Mouse (Mus musculus): ENCODE data around the gene Chrdl2. TPM values are rescaled to one million over a fixed set of nuclear protein-coding genes. Genes with fewer than 3 reads are reported as not detected.

The Chrdl2 gene
- polyA plus RNA-seq, 1 experiment: not detected

DNA sequence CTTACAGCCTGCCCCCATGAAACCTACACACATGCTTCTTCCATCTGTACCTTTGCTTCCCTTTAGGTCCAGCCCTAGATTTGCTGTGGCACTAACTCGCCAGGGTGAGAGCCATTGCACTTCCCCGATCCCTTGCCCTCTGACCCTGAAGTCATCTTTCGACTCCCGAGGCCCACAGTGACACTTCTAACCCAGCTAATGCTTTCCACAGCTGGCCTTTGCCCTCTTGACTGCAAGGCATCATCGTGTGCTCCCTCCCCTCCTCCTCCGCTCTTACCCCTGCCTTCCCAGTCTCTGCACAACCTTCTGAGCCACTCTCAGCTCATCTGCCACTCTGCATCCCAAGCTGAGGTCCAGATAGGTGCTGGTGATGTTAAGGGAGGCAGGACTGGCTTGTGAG lies 6.5 kb downstream of the Chrdl2 start:
- TF ChIP-seq CTCF (IDR thresholded peaks at IDR 0.05; ENCODE audit: control insufficient read depth, insufficient read depth, low read length) (no peak), POLR2A (IDR thresholded peaks at IDR 0.05; ENCODE audit: borderline replicate concordance, control insufficient read depth, low read depth, low read length) (no peak)
- no peaks in the 10 kb centered on the region; the same call in 1 of the 2 replicates for H3K4me1 ChIP-seq (ENCODE audit: control insufficient read depth, insufficient read depth, low read length)
- no peak overlapping the region for H3K27ac ChIP-seq (ENCODE audit: control insufficient read depth, insufficient read depth, low read depth, low read length, poor library complexity)
- H3K4me3 ChIP-seq (replicated peaks; ENCODE audit: control insufficient read depth, low read depth, low read length): no peak overlapping the region
- WGBS: 67% methylated on average over 6 of the region's 6 CpGs

DNA sequence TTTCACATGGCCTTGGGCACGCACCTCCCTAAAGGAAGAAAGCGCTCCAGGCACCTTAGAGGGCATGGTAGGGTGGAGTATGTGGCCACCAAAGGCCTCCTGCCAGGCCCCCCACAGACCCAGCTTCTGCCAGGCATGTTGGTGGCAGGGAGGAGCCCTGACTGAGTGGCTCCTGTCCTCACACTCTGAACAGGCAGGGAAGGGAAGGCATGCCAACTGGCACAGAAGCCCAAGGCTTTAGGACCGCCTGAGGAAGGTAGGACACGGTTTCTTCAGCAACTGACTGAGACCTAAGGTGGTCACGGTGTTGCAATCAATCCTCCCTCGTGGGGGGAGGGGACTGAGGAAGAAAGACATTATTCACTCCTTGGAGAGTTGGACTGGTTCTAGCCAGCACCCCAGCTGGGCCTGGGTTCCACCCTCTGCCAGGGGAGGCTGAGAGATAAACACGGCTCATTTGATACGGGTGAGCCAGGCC lies 8.2 kb downstream of the Chrdl2 start:
- Histone ChIP-seq H3K4me1 (ENCODE audit: control insufficient read depth, insufficient read depth, low read length) (no peaks in the 10 kb centered on the region; the same call in 1 of the 2 replicates), H3K27ac (ENCODE audit: control insufficient read depth, insufficient read depth, low read depth, low read length, poor library complexity) (no peak overlapping the region), H3K4me3 (replicated peaks; ENCODE audit: control insufficient read depth, low read depth, low read length) (no peak overlapping the region)
- 46% methylated on average over 8 of the region's 8 CpGs for WGBS
- TF ChIP-seq POLR2A (IDR thresholded peaks at IDR 0.05; ENCODE audit: borderline replicate concordance, control insufficient read depth, low read depth, low read length) (no peak), CTCF (IDR thresholded peaks at IDR 0.05; ENCODE audit: control insufficient read depth, insufficient read depth, low read length) (no peak)

GRCm38 (mm10) chr7:100017056-100017455 lies 11.1 kb downstream of the Chrdl2 start:
- WGBS: 83% methylated on average over 8 of the region's 8 CpGs
- no peaks in the 10 kb centered on the region; the same call in 1 of the 2 replicates for H3K4me1 ChIP-seq (ENCODE audit: control insufficient read depth, insufficient read depth, low read length)
- H3K27ac ChIP-seq (ENCODE audit: control insufficient read depth, insufficient read depth, low read depth, low read length, poor library complexity): no peak overlapping the region
- H3K4me3 ChIP-seq (replicated peaks; ENCODE audit: control insufficient read depth, low read depth, low read length): no peak overlapping the region
- no peak for TF ChIP-seq POLR2A (IDR thresholded peaks at IDR 0.05; ENCODE audit: borderline replicate concordance, control insufficient read depth, low read depth, low read length)
- TF ChIP-seq CTCF (IDR thresholded peaks at IDR 0.05; ENCODE audit: control insufficient read depth, insufficient read depth, low read length): no peak

- no peak overlapping the region for H3K27ac ChIP-seq (ENCODE audit: control insufficient read depth, insufficient read depth, low read depth, low read length, poor library complexity)
- H3K4me1 ChIP-seq (ENCODE audit: control insufficient read depth, insufficient read depth, low read length): no peaks in the 10 kb centered on the region
- TF ChIP-seq POLR2A (IDR thresholded peaks at IDR 0.05; ENCODE audit: borderline replicate concordance, control insufficient read depth, low read depth, low read length): no peak
- TF ChIP-seq CTCF (IDR thresholded peaks at IDR 0.05; ENCODE audit: control insufficient read depth, insufficient read depth, low read length): no peak
- WGBS: 72% methylated on average over 5 of the region's 5 CpGs
- no peak overlapping the region for H3K4me3 ChIP-seq (replicated peaks; ENCODE audit: control insufficient read depth, low read depth, low read length)
Measured at GRCm38 (mm10) chr7:100027353-100027752, 21.4 kb downstream of the Chrdl2 start.

DNA sequence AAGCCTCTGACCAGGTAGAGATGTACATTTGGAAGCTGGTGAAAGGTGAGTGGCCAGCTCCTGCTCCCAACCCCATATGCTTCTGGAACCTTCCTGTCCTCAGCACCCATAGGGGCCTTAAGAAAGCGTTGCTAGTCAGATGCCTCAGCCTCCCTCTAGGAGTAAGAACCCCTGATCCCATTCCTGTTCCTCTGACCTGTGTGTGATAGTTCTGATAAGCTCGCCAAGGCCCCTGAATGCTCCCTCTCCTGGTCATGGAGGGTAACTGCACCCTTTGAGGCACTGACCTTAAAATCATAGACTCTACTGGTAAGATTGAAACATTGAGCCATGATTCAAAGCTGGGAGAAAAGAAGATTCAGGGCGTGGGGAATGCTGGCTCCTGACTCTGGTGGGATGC lies 23.3 kb downstream of the Chrdl2 start:
- WGBS: 43% methylated on average over 3 of the region's 3 CpGs
- Histone ChIP-seq H3K4me1 (ENCODE audit: control insufficient read depth, insufficient read depth, low read length) (no peaks in the 10 kb centered on the region), H3K4me3 (replicated peaks; ENCODE audit: control insufficient read depth, low read depth, low read length) (no peak overlapping the region), H3K27ac (ENCODE audit: control insufficient read depth, insufficient read depth, low read depth, low read length, poor library complexity) (no peak overlapping the region)
- TF ChIP-seq POLR2A (IDR thresholded peaks at IDR 0.05; ENCODE audit: borderline replicate concordance, control insufficient read depth, low read depth, low read length) (no peak), CTCF (IDR thresholded peaks at IDR 0.05; ENCODE audit: control insufficient read depth, insufficient read depth, low read length) (peak; percentile 72)

- no peak for TF ChIP-seq POLR2A (IDR thresholded peaks at IDR 0.05; ENCODE audit: borderline replicate concordance, control insufficient read depth, low read depth, low read length)
- no peak for TF ChIP-seq CTCF (IDR thresholded peaks at IDR 0.05; ENCODE audit: control insufficient read depth, insufficient read depth, low read length)
- WGBS: 79% methylated on average over 8 of the region's 8 CpGs
- H3K27ac ChIP-seq (ENCODE audit: control insufficient read depth, insufficient read depth, low read depth, low read length, poor library complexity): no peak overlapping the region
Measured at GRCm38 (mm10) chr7:100030996-100031749, 25.2 kb downstream of the Chrdl2 start.

DNA sequence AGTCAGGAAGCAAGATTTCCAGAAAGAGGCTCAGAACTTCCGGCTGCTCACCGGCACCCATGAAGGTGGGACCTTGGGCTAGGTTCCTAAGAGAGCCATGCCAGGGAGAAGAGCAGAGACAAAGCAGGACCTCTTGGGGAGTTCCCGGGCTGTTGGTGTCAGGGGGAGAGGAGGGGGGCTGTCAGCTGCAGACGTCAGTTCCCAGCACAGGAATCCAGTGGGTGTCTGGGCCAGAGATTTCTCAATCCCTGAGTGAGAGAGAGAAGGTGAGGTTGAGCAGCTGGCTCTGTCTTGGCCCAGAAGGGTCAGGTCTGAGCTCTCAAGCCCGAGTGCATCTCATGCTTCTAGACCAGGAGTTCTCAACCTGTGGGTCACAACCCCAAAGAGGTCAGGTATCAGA lies 27.7 kb downstream of the Chrdl2 start:
- no peak for TF ChIP-seq CTCF (IDR thresholded peaks at IDR 0.05; ENCODE audit: control insufficient read depth, insufficient read depth, low read length)
- no peak for TF ChIP-seq POLR2A (IDR thresholded peaks at IDR 0.05; ENCODE audit: borderline replicate concordance, control insufficient read depth, low read depth, low read length)
- Histone ChIP-seq H3K27ac (ENCODE audit: control insufficient read depth, insufficient read depth, low read depth, low read length, poor library complexity) (no peak overlapping the region), H3K4me1 (ENCODE audit: control insufficient read depth, insufficient read depth, low read length) (no peaks in the 10 kb centered on the region), H3K4me3 (replicated peaks; ENCODE audit: control insufficient read depth, low read depth, low read length) (no peak overlapping the region)
- whole genome bisulfite sequencing: 42% methylated on average over 5 of the region's 5 CpGs

More at GRCm38 (mm10) chr7:100030996-100031749, 25.2 kb downstream of the Chrdl2 start:
- no peaks in the 10 kb centered on the region for H3K4me1 ChIP-seq (ENCODE audit: control insufficient read depth, insufficient read depth, low read length)
- H3K4me3 ChIP-seq (replicated peaks; ENCODE audit: control insufficient read depth, low read depth, low read length): no peak overlapping the region

- Histone ChIP-seq H3K4me1 (ENCODE audit: control insufficient read depth, insufficient read depth, low read length) (no peaks in the 10 kb centered on the region), H3K27ac (ENCODE audit: control insufficient read depth, insufficient read depth, low read depth, low read length, poor library complexity) (no peak overlapping the region), H3K4me3 (replicated peaks; ENCODE audit: control insufficient read depth, low read depth, low read length) (no peak overlapping the region)
- WGBS: 47% methylated on average over 11 of the region's 11 CpGs
- no peak for TF ChIP-seq POLR2A (IDR thresholded peaks at IDR 0.05; ENCODE audit: borderline replicate concordance, control insufficient read depth, low read depth, low read length)
- TF ChIP-seq CTCF (IDR thresholded peaks at IDR 0.05; ENCODE audit: control insufficient read depth, insufficient read depth, low read length): no peak
Measured at GRCm38 (mm10) chr7:100034815-100035463, 29.0 kb downstream of the Chrdl2 start.
